Mouse (Mus musculus) lung, embryonic 14.5 days (tissue): ENCODE data around the gene Gstt1. TPM values are rescaled to one million over a fixed set of nuclear protein-coding genes. Genes with fewer than 3 reads are reported as not detected.

ENCODE experiments used
- ATAC-seq: fragments of 200-750 bp; cut with Nextera tagmentation; 2 replicates; pipeline ENCODE4 v1.8.0; 2017; ENCODE audit warnings: mild to moderate bottlenecking, moderate TSS enrichment, moderate library complexity; ENCODE audit not compliant: insufficient read depth
- DNase-seq: peaks from one replicate; pipeline ENCODE4 v3.0.0-alpha.2; 2015
- H3K27ac ChIP-seq: fragments of 300-500 bp; sonication (generic); 2 replicates; pipeline ENCODE4 v1.5.1; 2014; ENCODE audit warnings: low read depth, mild to moderate bottlenecking, moderate library complexity
- H3K27me3 ChIP-seq: fragments of 300-500 bp; sonication (generic); 2 replicates; pipeline ENCODE4 v1.6.1; 2014; ENCODE audit warnings: low read length, control low read depth; ENCODE audit not compliant: insufficient read depth
- H3K36me3 ChIP-seq: fragments of 300-500 bp; sonication (generic); 2 replicates; pipeline ENCODE4 v1.6.1; 2014; ENCODE audit warnings: control low read depth; ENCODE audit not compliant: insufficient read depth
- H3K4me1 ChIP-seq: fragments of 300-500 bp; sonication (generic); 2 replicates; pipeline ENCODE4 v1.6.1; 2014; ENCODE audit warnings: antibody characterized with exemption, control low read depth; ENCODE audit not compliant: insufficient read depth
- H3K4me2 ChIP-seq: fragments of 300-500 bp; sonication (generic); 2 replicates; pipeline ENCODE4 v1.6.1; 2014; ENCODE audit warnings: mild to moderate bottlenecking
- H3K4me3 ChIP-seq: fragments of 300-500 bp; sonication (generic); 2 replicates; pipeline ENCODE4 v1.5.1; 2014; ENCODE audit warnings: low read depth, low read length
- H3K9ac ChIP-seq: fragments of 300-500 bp; sonication (generic); 2 replicates; pipeline ENCODE4 v1.6.1; 2014
- H3K9me3 ChIP-seq: fragments of 300-500 bp; sonication (generic); 2 replicates; pipeline ENCODE4 v1.6.1; 2016; ENCODE audit warnings: low read depth, low read length, control low read depth
- CTCF ChIP-seq: IDR thresholded peaks from 2 replicates; pipeline ENCODE4 v1.5.1; 2016; ENCODE audit warnings: antibody characterized with exemption, low read depth
- WGBS: fragments of 180-500 bp; shearing (Covaris S2); extraction: QIAGEN DNeasy Blood & Tissue Kit; methylation state at CpG from one replicate; pipeline ENCODE4 v1.1.7; 2014; 5-methylcytosine and 5-hydroxymethylcytosine counted together
- polyA plus RNA-seq: library from polyadenylated mRNA; unstranded; fragments of >200 nt; fragmentation: Nextera tagmentation; extraction: Ambion mirVana; gene quantifications from 2 replicates; pipeline ENCODE4 v1.2.1, GENCODE M21; 2014

Gstt1 gene
- polyA plus RNA-seq, 1 experiment from 2014 or later: 24.8 TPM

DNA sequence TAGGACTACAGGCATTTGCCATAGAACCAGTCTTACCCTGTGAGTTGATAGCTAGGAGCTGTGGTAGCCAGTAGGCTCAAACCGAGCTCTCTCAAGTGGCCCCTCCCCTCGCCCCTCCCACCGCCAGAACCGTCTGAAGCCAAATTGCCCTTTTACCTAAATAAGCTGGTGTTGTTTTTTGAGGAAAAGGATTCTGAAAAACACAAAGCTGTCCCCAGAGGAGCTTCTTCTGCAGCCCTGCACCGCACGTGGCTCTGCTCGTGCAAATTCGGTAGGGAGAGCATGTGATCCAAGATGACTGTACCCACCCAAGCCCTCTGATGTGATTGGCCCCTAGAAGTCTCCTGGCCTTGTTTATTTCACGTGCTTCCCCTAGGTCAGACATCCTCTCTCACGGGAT, 36.9 kb upstream of the Gstt1 start:
- no peak for TF ChIP-seq CTCF
- ATAC-seq (peak; percentile 10; the same call in 1 of the 2 replicates), DNase-seq (peak; percentile 61)
- no peaks in the 10 kb centered on the region for H3K9me3 ChIP-seq
- peak overlapping the region; percentile 74 for H3K4me2 ChIP-seq
- peak overlapping the region; percentile 41 for H3K4me3 ChIP-seq
- 0 out of 2 replicates have a peak overlapping the region, but pooled peaks have one; percentile 54 for H3K27ac ChIP-seq
- no peaks in the 10 kb centered on the region for H3K27me3 ChIP-seq
- peaks cover 23% of the 10 kb centered on the region for H3K4me1 ChIP-seq
- WGBS: 2% methylated on average over 10 of the region's 10 CpGs
- no peaks in the 10 kb centered on the region for H3K36me3 ChIP-seq
- peak overlapping the region; percentile 9; the same call in 1 of the 2 replicates for H3K9ac ChIP-seq

DNA sequence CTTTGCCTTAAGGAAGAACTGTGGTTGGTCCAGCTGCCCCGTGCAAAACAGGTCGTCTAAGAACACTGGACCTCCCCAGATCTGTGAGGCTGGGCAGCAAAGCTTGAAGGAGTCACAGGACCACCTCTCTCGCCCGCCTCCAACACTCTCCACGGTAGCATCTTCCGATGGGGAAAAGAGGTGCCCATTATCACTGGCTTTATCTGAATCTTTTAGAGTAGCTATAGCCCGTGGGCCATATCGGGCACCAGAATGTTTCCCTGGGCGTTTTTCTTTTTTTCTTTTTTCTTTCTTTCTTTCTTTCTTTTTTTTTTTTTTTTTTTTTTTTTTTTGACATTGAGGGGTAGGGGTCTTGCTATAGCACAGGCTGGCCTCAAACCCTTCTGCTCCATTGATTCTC, 36.3 kb upstream of the Gstt1 start:
- Histone ChIP-seq H3K9ac (peak overlapping the region; percentile 58), H3K4me3 (peak overlapping the region; percentile 41), H3K27ac (peak overlapping the region; percentile 70), H3K4me1 (peaks cover 23% of the 10 kb centered on the region), H3K27me3 (no peaks in the 10 kb centered on the region), H3K9me3 (no peaks in the 10 kb centered on the region), H3K4me2 (peak overlapping the region; percentile 74), H3K36me3 (no peaks in the 10 kb centered on the region)
- no peak for TF ChIP-seq CTCF
- DNase-seq: no peak
- WGBS: 15% methylated on average over 9 of the region's 9 CpGs
- ATAC-seq: no peak

GRCm38 (mm10) chr10:75834250-75834649, 35.9 kb upstream of the Gstt1 start:
- Histone ChIP-seq H3K36me3 (no peaks in the 10 kb centered on the region), H3K27me3 (no peaks in the 10 kb centered on the region), H3K27ac (peak overlapping the region; percentile 70), H3K9ac (peak overlapping the region; percentile 58), H3K4me1 (peaks cover 23% of the 10 kb centered on the region), H3K9me3 (no peaks in the 10 kb centered on the region), H3K4me3 (peak overlapping the region; percentile 41), H3K4me2 (peak overlapping the region; percentile 74)
- no peak for ATAC-seq
- DNase-seq: peak; percentile 88
- WGBS: 2% methylated on average over 21 of the region's 21 CpGs
- TF ChIP-seq CTCF: no peak

GRCm38 (mm10) chr10:75833456-75834080, 35.2 kb upstream of the Gstt1 start:
- 6% methylated on average over 21 of the region's 21 CpGs for WGBS
- peak; percentile 43 for DNase-seq
- Histone ChIP-seq H3K36me3 (no peaks in the 10 kb centered on the region), H3K4me2 (peak overlapping the region; percentile 74), H3K9ac (peak overlapping the region; percentile 54), H3K9me3 (no peaks in the 10 kb centered on the region), H3K27me3 (no peaks in the 10 kb centered on the region), H3K4me3 (peak overlapping the region; percentile 41), H3K27ac (peak overlapping the region; percentile 70), H3K4me1 (peaks cover 25% of the 10 kb centered on the region)
- ATAC-seq: no peak
- no peak for TF ChIP-seq CTCF

DNA sequence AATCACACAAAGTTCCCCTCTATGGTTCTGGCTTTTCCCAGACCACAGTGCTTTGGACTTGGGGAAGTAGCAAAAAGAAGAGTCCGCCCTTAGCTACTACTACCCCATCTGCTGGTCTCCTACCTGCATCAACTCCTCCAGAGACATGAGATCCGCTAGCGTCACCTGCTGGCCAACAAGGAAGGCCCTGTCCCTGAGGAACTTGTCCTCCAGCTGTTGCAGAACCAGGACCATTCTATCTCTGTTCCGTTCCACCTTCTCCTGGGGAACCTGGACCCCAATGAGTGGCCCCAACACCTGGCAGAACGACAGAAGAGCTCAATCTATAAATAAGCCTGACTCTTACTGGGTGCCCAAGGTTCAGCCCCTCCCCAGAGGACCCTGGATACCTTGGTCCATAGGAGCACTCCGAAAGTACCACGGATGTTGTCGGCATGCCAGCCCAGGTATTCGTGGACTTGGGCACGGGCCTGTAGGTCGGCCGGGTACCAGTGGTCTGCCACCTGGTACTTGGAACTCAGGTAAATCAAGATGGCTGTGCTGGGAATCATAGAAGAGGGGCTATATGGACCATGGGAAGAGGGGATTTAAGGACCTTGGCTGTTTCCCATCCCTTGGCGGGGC, 34.0 kb upstream of the Gstt1 start:
- no peak overlapping the region for H3K4me2 ChIP-seq
- ATAC-seq: no peak
- WGBS: 63% methylated on average over 13 of the region's 13 CpGs

DNA sequence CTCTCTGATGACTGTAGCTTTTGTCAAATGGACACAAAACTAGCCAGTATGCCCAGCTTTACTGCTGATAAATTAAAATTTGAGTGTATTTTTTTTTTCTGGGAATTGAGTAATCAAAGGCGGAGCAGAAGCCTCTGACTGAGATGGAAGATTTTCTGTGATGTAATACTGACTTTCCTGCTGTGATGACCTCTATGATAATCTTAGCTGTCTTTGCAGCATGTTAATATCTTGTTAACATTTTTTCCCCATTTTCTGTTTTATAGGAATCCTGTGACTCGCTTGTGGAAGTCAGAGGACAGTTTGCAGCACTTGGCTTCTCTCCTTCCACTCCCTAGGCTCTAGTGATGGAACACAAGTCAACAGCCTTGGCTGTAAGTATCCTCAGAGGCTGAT, 31.9 kb upstream of the Gstt1 start:
- Histone ChIP-seq H3K9ac (no peak overlapping the region), H3K4me2 (no peak overlapping the region), H3K36me3 (no peaks in the 10 kb centered on the region), H3K4me3 (no peak overlapping the region), H3K9me3 (no peaks in the 10 kb centered on the region), H3K27ac (no peak overlapping the region), H3K27me3 (no peaks in the 10 kb centered on the region), H3K4me1 (peaks cover 11% of the 10 kb centered on the region)
- ATAC-seq (no peak), DNase-seq (no peak)
- TF ChIP-seq CTCF: no peak
- 82% methylated on average over 2 of the region's 2 CpGs for WGBS

More for the DNA sequence above, 34.0 kb upstream of the Gstt1 start:
- no peaks in the 10 kb centered on the region for H3K27me3 ChIP-seq
- no peak overlapping the region for H3K9ac ChIP-seq
- peak; percentile 82 for TF ChIP-seq CTCF
- H3K36me3 ChIP-seq: no peaks in the 10 kb centered on the region
- peaks cover 22% of the 10 kb centered on the region for H3K4me1 ChIP-seq
- H3K27ac ChIP-seq: no peak overlapping the region
- no peak overlapping the region for H3K4me3 ChIP-seq
- no peaks in the 10 kb centered on the region for H3K9me3 ChIP-seq
- peak; percentile 71 for DNase-seq

- WGBS: 81% methylated on average over 2 of the region's 2 CpGs
Measured at GRCm38 (mm10) chr10:75829529-75830274, 31.3 kb upstream of the Gstt1 start.

More at GRCm38 (mm10) chr10:75829529-75830274, 31.3 kb upstream of the Gstt1 start:
- no peak for ATAC-seq
- Histone ChIP-seq H3K36me3 (no peaks in the 10 kb centered on the region), H3K27me3 (no peaks in the 10 kb centered on the region), H3K4me3 (no peak overlapping the region), H3K27ac (no peak overlapping the region), H3K9ac (no peak overlapping the region), H3K4me2 (no peak overlapping the region), H3K4me1 (peaks cover 11% of the 10 kb centered on the region), H3K9me3 (no peaks in the 10 kb centered on the region)
- DNase-seq: no peak
- no peak for TF ChIP-seq CTCF
